Mouse (Mus musculus): ENCODE measurements at regions not wholly inside any gene's neighbourhood (a gene's known extent, or its start where the extent isn't known, plus 50 kb on each side); places are given as distances from the start of the nearest gene placed in this dataset.

DNA sequence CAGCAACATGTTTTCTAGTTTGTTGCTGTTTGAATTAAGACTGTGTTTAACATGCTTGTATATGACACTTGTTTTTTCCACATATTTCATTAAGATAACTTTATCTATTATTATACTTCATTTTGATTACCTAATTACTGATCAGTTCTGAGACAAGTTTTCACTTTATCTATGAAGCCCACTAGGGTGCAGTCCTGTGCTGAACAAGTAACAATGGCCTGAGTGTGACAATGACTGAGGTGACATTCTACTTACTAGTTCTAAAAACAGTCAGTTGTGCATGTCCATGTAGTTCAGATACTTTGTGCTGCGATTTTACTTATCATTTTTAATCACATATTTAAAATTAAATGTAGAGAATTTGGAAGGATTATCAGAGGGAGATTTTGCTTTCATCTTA, 1795.2 kb upstream of the Gm37988 start:
- H3K36me3 ChIP-seq, result no peaks in the 10 kb centered on the region
- ATAC-seq (ENCODE audit: insufficient read depth, low FRiP score, low read depth), result no peak
- H3K9ac ChIP-seq, result no peak overlapping the region
- H3K4me1 ChIP-seq, result no peaks in the 10 kb centered on the region
- H3K4me2 ChIP-seq, result no peak overlapping the region
- no peak overlapping the region for H3K27ac ChIP-seq
- no peak overlapping the region for H3K4me3 ChIP-seq (replicated peaks)
- H3K9me3 ChIP-seq, result no peaks in the 10 kb centered on the region
- H3K27me3 ChIP-seq (replicated peaks), result no peaks in the 10 kb centered on the region
- 70% methylated on average over 1 of the region's 1 CpGs for WGBS

DNA sequence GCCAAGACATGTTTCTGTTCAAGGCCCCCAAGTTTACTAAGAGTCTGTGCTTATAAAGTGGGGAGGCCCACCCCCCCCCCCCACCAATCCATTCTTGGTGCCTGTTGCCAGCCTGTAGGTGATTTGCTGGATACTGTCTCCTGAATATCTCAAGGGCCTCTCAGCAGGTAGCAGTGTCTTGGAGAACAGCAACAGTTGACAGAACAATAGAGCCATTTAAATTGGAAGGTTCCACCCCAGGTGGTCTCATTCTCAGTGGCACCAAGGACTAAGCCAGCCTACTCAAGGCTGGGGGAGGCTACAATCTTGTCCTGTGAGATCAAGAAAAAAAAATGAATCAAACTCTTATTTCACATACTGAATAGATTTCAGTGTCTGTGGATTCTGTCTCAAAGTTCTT, 1744.9 kb upstream of the Gm37988 start:
- no peak overlapping the region for H3K4me2 ChIP-seq
- H3K36me3 ChIP-seq, result no peaks in the 10 kb centered on the region
- no peak overlapping the region for H3K9ac ChIP-seq
- no peak overlapping the region for H3K4me3 ChIP-seq (replicated peaks)
- H3K4me1 ChIP-seq, result no peaks in the 10 kb centered on the region
- H3K27ac ChIP-seq, result no peak overlapping the region
- no peaks in the 10 kb centered on the region for H3K9me3 ChIP-seq
- ATAC-seq (ENCODE audit: insufficient read depth, low FRiP score, low read depth), result no peak
- no peaks in the 10 kb centered on the region for H3K27me3 ChIP-seq (replicated peaks)

DNA sequence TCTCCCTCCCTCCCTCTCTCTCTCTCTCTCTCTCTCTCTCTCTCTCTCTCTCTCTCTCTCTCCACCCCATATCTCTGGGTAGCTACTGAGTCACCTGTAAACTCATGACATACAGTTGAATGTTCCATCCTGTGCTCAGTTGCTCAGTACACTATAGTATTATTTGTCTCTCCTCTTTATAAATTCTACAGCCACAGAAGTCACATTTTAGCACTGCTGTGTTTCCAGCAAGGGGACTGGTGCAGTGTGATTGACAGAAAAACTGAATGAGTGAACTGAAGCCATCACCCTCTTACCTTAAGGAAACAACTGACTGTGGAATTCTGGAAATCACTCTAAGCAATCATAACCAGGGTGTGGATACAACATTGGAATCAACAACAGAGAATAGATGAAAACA, 1713.3 kb upstream of the Gm37988 start:
- Histone ChIP-seq H3K27me3 (replicated peaks) (no peaks in the 10 kb centered on the region), H3K4me2 (no peak overlapping the region), H3K27ac (no peak overlapping the region), H3K9ac (no peak overlapping the region), H3K9me3 (no peaks in the 10 kb centered on the region), H3K4me3 (replicated peaks) (no peak overlapping the region), H3K4me1 (no peaks in the 10 kb centered on the region), H3K36me3 (no peaks in the 10 kb centered on the region)
- ATAC-seq (ENCODE audit: insufficient read depth, low FRiP score, low read depth), result no peak

DNA sequence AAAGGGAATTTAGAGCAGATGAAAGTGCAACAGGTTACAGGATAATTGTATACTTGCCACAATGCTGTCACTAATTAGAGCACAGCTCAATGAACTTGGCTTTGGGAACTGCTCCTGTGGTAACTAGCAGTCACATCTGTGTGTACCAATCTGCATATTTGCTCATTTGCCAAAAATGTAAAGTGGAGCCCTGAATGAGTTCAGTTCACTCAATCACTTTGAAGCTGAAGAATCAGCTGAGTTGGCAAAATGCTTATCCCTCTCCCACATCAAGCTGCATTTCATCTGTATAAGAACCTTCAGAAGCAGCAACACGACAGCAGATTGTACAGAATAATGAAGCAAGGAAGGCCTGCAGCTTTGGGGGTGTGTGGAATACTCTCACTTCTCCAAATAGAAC, 1712.8 kb upstream of the Gm37988 start:
- Histone ChIP-seq H3K36me3 (no peaks in the 10 kb centered on the region), H3K9me3 (no peaks in the 10 kb centered on the region), H3K4me1 (no peaks in the 10 kb centered on the region), H3K9ac (no peak overlapping the region), H3K4me2 (no peak overlapping the region), H3K27ac (no peak overlapping the region), H3K27me3 (replicated peaks) (no peaks in the 10 kb centered on the region), H3K4me3 (replicated peaks) (no peak overlapping the region)
- ATAC-seq (ENCODE audit: insufficient read depth, low FRiP score, low read depth), result no peak
- 50% methylated on average over 1 of the region's 1 CpGs for WGBS

DNA sequence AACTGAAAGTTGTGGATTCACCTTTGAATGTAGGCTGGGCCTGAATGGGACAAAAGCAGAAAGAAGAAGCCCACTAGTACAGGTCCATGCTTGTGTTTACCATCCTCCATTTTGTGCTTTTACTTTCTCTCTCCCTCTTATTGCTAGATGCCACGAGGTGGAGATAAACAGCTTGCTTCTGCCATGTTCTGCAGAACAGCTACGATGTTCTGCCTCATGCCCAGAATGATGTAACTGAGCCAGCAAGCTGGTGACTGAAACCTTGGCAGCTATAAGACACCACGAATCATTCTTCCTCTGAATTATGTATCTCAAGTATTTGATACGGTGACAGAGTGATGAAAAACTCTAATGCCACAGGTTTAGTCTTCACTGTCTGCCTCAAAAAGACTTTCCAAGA, 1694.1 kb upstream of the Gm37988 start:
- WGBS, result 69% methylated on average over 4 of the region's 4 CpGs
- no peak for ATAC-seq (ENCODE audit: insufficient read depth, low FRiP score, low read depth)
- no peaks in the 10 kb centered on the region for H3K36me3 ChIP-seq
- H3K9ac ChIP-seq, result no peak overlapping the region
- no peak overlapping the region for H3K4me3 ChIP-seq (replicated peaks)
- H3K27ac ChIP-seq, result no peak overlapping the region
- no peaks in the 10 kb centered on the region for H3K4me1 ChIP-seq
- H3K9me3 ChIP-seq, result no peaks in the 10 kb centered on the region
- H3K4me2 ChIP-seq, result no peak overlapping the region
- H3K27me3 ChIP-seq (replicated peaks), result no peaks in the 10 kb centered on the region

DNA sequence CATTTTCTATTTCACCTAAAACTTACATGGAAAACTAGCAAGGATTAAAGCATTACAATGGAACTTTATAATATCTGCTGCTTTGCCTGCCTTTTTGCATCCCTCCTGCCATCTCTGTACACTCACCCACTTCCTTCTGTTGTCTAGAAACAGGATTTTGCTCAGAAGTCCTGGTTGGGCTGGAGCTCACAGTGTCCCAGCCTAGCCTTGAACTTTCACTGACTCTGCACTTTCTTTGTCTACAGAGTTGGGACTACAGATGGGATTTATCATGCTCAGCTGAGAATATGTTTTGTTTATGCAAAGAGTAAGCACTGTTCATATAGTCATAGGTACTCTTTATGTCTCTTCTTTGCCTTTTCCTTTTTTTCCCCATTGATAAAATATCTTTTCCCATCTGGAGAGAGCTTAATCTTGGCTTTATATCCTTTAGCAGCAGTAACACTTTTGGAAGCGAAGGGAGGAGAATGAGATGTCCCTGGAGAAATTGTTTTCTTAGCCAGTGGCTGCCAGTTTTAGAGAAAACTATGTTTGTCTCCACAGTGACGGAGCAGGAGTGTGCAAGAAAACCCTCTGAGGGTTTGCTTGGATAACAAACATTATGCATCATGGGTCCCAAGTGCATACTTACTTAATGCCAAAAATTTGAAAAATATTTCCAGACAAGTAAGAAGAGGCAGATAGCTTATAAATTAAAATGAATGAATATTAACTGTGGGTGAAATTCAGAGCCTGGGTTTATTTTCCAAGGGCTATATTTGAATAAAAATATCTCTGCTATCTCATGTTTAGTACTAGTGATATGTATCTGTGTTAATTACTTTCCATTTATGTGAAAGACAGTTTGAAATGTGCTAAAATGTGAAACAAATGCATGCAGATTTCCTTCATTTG, 1687.9 kb upstream of the Gm37988 start:
- Histone ChIP-seq H3K27ac (no peak overlapping the region), H3K36me3 (no peaks in the 10 kb centered on the region), H3K4me3 (replicated peaks) (no peak overlapping the region), H3K27me3 (replicated peaks) (no peaks in the 10 kb centered on the region), H3K9me3 (no peaks in the 10 kb centered on the region), H3K4me1 (no peaks in the 10 kb centered on the region), H3K4me2 (no peak overlapping the region), H3K9ac (no peak overlapping the region)
- ATAC-seq (ENCODE audit: insufficient read depth, low FRiP score, low read depth), result peak; percentile 63; the same call in 1 of the 2 replicates
- 38% methylated on average over 2 of the region's 2 CpGs for WGBS

DNA sequence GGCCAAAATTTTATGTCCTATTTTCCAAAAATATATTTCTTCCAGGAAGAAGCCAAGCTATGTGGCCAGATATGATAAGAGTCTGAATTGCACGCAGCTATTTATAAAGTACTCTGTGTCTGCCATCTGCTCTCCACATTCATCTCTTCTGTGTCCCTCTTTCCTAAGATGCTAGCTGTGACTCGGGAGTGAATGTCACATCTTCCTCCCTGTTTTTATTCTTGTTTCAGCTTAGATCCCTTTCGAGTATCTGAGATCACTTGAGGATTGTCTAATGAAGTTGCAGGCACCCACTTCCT, 1687.4 kb upstream of the Gm37988 start:
- no peak for ATAC-seq (ENCODE audit: insufficient read depth, low FRiP score, low read depth)
- no peak overlapping the region for H3K27ac ChIP-seq
- no peak overlapping the region for H3K4me2 ChIP-seq
- H3K4me1 ChIP-seq, result no peaks in the 10 kb centered on the region
- no peaks in the 10 kb centered on the region for H3K36me3 ChIP-seq
- H3K9me3 ChIP-seq, result no peaks in the 10 kb centered on the region
- H3K4me3 ChIP-seq (replicated peaks), result no peak overlapping the region
- 57% methylated on average over 3 of the region's 3 CpGs for WGBS
- H3K9ac ChIP-seq, result no peak overlapping the region
- H3K27me3 ChIP-seq (replicated peaks), result no peaks in the 10 kb centered on the region

DNA sequence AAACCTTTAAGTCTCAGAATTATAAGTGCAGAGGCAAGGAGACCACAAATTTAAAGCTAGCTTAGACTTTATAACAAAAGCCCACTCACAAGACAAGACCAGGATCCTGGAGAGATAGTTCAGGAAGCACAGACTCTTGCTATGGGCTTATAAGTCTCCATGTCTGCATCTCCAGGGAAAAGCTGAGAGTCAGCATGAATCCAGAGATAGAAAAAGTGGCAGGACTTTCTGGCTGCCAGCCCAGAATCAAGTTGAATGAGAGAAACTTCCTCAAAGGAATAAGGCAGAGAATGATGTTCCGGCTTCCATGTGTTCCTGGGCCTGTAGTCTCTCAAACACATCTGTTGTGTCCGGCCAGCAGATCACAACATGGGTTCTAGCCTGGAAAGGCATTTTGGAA, 1686.4 kb upstream of the Gm37988 start:
- 40% methylated on average over 2 of the region's 2 CpGs for WGBS
- H3K4me3 ChIP-seq (replicated peaks), result no peak overlapping the region
- no peak overlapping the region for H3K27ac ChIP-seq
- no peak overlapping the region for H3K4me2 ChIP-seq
- no peaks in the 10 kb centered on the region for H3K9me3 ChIP-seq
- H3K9ac ChIP-seq, result no peak overlapping the region
- ATAC-seq (ENCODE audit: insufficient read depth, low FRiP score, low read depth), result no peak
- H3K27me3 ChIP-seq (replicated peaks), result no peaks in the 10 kb centered on the region
- no peaks in the 10 kb centered on the region for H3K4me1 ChIP-seq
- no peaks in the 10 kb centered on the region for H3K36me3 ChIP-seq

DNA sequence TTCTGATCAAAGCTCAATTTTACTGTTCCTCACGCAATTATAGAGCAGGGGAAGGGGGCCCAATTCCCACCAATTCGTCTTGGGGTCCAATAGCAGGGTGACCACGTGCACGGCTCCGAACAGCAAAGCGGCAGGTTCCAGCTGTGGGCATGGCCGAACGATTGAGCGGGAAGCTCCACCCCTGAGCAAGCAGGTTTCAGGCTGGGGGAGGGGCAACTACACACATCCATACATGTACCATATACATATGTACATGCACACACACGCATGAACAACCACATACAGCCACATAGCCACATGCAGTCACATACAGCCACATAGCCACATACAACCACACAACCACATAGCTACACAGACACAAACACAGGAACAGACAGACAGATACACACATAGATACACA, 1685.9 kb upstream of the Gm37988 start:
- WGBS, result 85% methylated on average over 10 of the region's 10 CpGs
- Histone ChIP-seq H3K36me3 (no peaks in the 10 kb centered on the region), H3K9me3 (no peaks in the 10 kb centered on the region), H3K9ac (no peak overlapping the region), H3K4me2 (no peak overlapping the region), H3K4me3 (replicated peaks) (no peak overlapping the region), H3K4me1 (no peaks in the 10 kb centered on the region), H3K27me3 (replicated peaks) (no peaks in the 10 kb centered on the region), H3K27ac (no peak overlapping the region)
- ATAC-seq (ENCODE audit: insufficient read depth, low FRiP score, low read depth), result no peak

All from stomach, embryonic 15.5 days (tissue).